In the genomic region with DNA sequence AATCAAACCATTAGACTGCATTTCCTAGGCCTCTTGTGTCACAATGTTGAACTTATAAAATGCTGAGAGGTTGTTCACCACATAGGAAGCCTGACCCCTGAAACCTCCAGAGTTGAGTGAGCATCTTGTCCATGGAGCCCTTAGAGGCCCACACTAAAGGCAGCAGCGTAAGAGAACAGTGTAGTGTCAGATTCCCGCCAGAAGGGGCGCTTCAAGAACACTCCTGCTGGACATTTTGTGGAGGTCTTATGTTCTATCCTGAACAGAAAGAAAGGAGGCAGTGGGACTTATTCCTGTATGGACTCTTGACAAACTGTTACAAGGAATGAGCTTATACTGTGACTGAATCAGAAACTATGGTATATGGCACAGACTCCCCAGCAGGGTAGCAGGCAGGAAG, we compare ENCODE assay signal across 8 mouse cellular contexts. TPM values are rescaled to one million over a fixed set of nuclear protein-coding genes. Genes with fewer than 3 reads are reported as not detected.
DNase-seq lines count a peak whose midpoint lies in the region; ATAC-seq lines count a peak whose summit lies in the region.

No protein-coding gene starts in this region.

- DNase-seq in cerebellum, adult 11 months: peak; percentile 35
- DNase-seq in left cerebral cortex, postnatal 14 days (ENCODE audit: low spot score in 2 of 2): peak; percentile 54 to 55
- no peak for DNase-seq in left cerebral cortex, postnatal 10 days (ENCODE audit: extremely low spot score in 1 of 2, low spot score in 2 of 2)
- DNase-seq in c-Kit-positive CD71-negative TER-119-negative erythroid progenitor cells, embryonic 14.5 days (ENCODE audit: low read depth): peak; percentile 30
- peak; percentile 54 to 73 for DNase-seq in kidney, postnatal 25 days
- DNase-seq in thymus, postnatal 0 days (ENCODE audit: low spot score): peak; percentile 32
- no peak for DNase-seq in urinary bladder, postnatal 10 days (ENCODE audit: low spot score)

- intact Hi-C loops in left cerebral cortex, postnatal 14 days (cut with DNase I): loop anchor here (5.0 kb wide), 1 partner anchor 197 kb away; no protein-coding TSS in a partner anchor
- intact Hi-C loops in left cerebral cortex, postnatal 10 days (cut with DNase I): loop anchor here (5.0 kb wide), 2 partner anchors 62 to 202 kb away; partner anchors contain the start of gene Epn2

- ATAC-seq in cerebellum, adult (ENCODE audit: insufficient number of reproducible peaks, low FRiP score, low TSS enrichment): no peak

RNA-seq across cellular contexts. Expression of gene B9d1, which starts 10.0 kb away (rescaled TPM):
- total RNA-seq in left cerebral cortex, postnatal 14 days (2021): 10 to 100 TPM; 38.0 to 44.1 TPM
- total RNA-seq in left cerebral cortex, postnatal 10 days (2021): 10 to 100 TPM; 35.8 to 36.8 TPM
- 6.7 and 8.9 TPM in 2 replicates for polyA plus RNA-seq in thymus, postnatal 0 days (2015; fragmentation: Nextera tagmentation; extraction: Ambion mirVana)

RNA-seq across cellular contexts. Expression of gene Mapk7, which starts 20.7 kb away (rescaled TPM):
- 10 to 100 TPM; 30.5 to 32.4 TPM for total RNA-seq in left cerebral cortex, postnatal 14 days (2021)
- total RNA-seq in left cerebral cortex, postnatal 10 days (2021): 10 to 100 TPM; 41.2 to 41.8 TPM
- polyA plus RNA-seq in thymus, postnatal 0 days (2015; fragmentation: Nextera tagmentation; extraction: Ambion mirVana): 26.0 and 26.2 TPM in 2 replicates

RNA-seq across cellular contexts. Expression of gene Mfap4, which starts 29.7 kb away (rescaled TPM):
- 10 to 100 TPM; 11.1 to 11.6 TPM for total RNA-seq in left cerebral cortex, postnatal 14 days (2021)
- 1 to 10 TPM; 7.6 TPM for total RNA-seq in left cerebral cortex, postnatal 10 days (2021)
- 5.5 and 10.7 TPM in 2 replicates for polyA plus RNA-seq in thymus, postnatal 0 days (2015; fragmentation: Nextera tagmentation; extraction: Ambion mirVana)

Comparison
In these comparisons a context has a peak if more than half of its experiments do, and no peak if none do; other contexts are left out.
1. DNase-seq: peak in cerebellum, adult 11 months (single experiment), left cerebral cortex, postnatal 14 days (2 of 2), c-Kit-positive CD71-negative TER-119-negative erythroid progenitor cells, embryonic 14.5 days (single experiment), kidney, postnatal 25 days (2 of 2) and thymus, postnatal 0 days (single experiment); none in left cerebral cortex, postnatal 10 days (0 of 2) and urinary bladder, postnatal 10 days (single experiment).